8 mouse cellular contexts compared by ENCODE assay signal in genomic region chr4:63215993-63216531, GRCm38 (mm10). TPM values are rescaled to one million over a fixed set of nuclear protein-coding genes. Genes with fewer than 3 reads are reported as not detected.
DNase-seq lines count a peak whose midpoint lies in the region; ATAC-seq and TF ChIP-seq lines count a peak whose summit lies in the region.

No protein-coding gene starts in this region.

- H3K4me1 ChIP-seq in embryonic facial prominence, embryonic 10.5 days = peaks cover 44% of the 10 kb centered on the region
- H3K4me1 ChIP-seq in heart, postnatal 0 days (ENCODE audit: control insufficient read depth, insufficient read depth) = peaks cover 21% of the 10 kb centered on the region
- H3K4me1 ChIP-seq in midbrain, embryonic 10.5 days = peaks cover 37% of the 10 kb centered on the region
- peaks cover 10% of the 10 kb centered on the region for H3K4me1 ChIP-seq in stomach, postnatal 0 days (replicated peaks; ENCODE audit: control insufficient read depth, insufficient read depth)

- H3K27ac ChIP-seq in embryonic facial prominence, embryonic 10.5 days (replicated peaks) = peak overlapping the region; percentile 90
- H3K27ac ChIP-seq in heart, postnatal 0 days (ENCODE audit: low read depth) = peak overlapping the region; percentile 52
- H3K27ac ChIP-seq in midbrain, embryonic 10.5 days (replicated peaks) = peak overlapping the region; percentile 87
- peak overlapping the region; percentile 76 for H3K27ac ChIP-seq in stomach, postnatal 0 days (replicated peaks)

- DNase-seq in ovary, postnatal 10 days (ENCODE audit: low spot score) = peak; percentile 47
- DNase-seq in ovary, adult 18-20 months (ENCODE audit: low spot score) = no peak
- peak; percentile 88 for DNase-seq in embryonic facial prominence, embryonic 10.5 days (ENCODE audit: low spot score)
- DNase-seq in heart, postnatal 0 days (ENCODE audit: low spot score) = peak; percentile 57
- peak; percentile 61 to 82 for DNase-seq in kidney, postnatal 25 days
- peak; percentile 89 for DNase-seq in midbrain, embryonic 10.5 days (ENCODE audit: low spot score)
- DNase-seq in stomach, postnatal 0 days (ENCODE audit: low spot score) = peak; percentile 67

- H3K36me3 ChIP-seq in embryonic facial prominence, embryonic 10.5 days (replicated peaks) = no peaks in the 10 kb centered on the region
- no peaks in the 10 kb centered on the region for H3K36me3 ChIP-seq in heart, postnatal 0 days (replicated peaks; ENCODE audit: control insufficient read depth, insufficient read depth, low read length)
- no peaks in the 10 kb centered on the region for H3K36me3 ChIP-seq in midbrain, embryonic 10.5 days
- H3K36me3 ChIP-seq in stomach, postnatal 0 days (ENCODE audit: control insufficient read depth, insufficient read depth, low read length) = no peaks in the 10 kb centered on the region

- H3K9ac ChIP-seq in heart, postnatal 0 days (replicated peaks; ENCODE audit: low read depth, low read length) = peak overlapping the region; percentile 77
- peak overlapping the region; percentile 77 for H3K9ac ChIP-seq in stomach, postnatal 0 days (ENCODE audit: low read length)

- WGBS in embryonic facial prominence, embryonic 10.5 days = 3% methylated on average over 24 of the region's 24 CpGs
- 3% methylated on average over 24 of the region's 24 CpGs for WGBS in heart, postnatal 0 days
- WGBS in midbrain, embryonic 10.5 days = 2% methylated on average over 24 of the region's 24 CpGs
- under 1% methylated on average over 24 of the region's 24 CpGs for WGBS in stomach, postnatal 0 days

- H3K4me2 ChIP-seq in heart, postnatal 0 days (ENCODE audit: low read depth, low read length) = peak overlapping the region; percentile 100
- H3K4me2 ChIP-seq in stomach, postnatal 0 days (replicated peaks; ENCODE audit: low read depth) = peak overlapping the region; percentile 99

- TF ChIP-seq EP300 in heart, postnatal 0 days (IDR thresholded peaks at IDR 0.05; ENCODE audit: low read depth) = no peak
- no peak for TF ChIP-seq EP300 in stomach, postnatal 0 days (optimal IDR thresholded peaks at IDR 0.05)

- H3K4me3 ChIP-seq in embryonic facial prominence, embryonic 10.5 days = peak overlapping the region; percentile 95
- peak overlapping the region; percentile 83 for H3K4me3 ChIP-seq in heart, postnatal 0 days (ENCODE audit: low read depth, low read length)
- H3K4me3 ChIP-seq in midbrain, embryonic 10.5 days = peak overlapping the region; percentile 91
- H3K4me3 ChIP-seq in stomach, postnatal 0 days (ENCODE audit: low read depth, low read length) = peak overlapping the region; percentile 75

- peak; percentile 66 for ATAC-seq in heart, postnatal 0 days (ENCODE audit: insufficient read depth, low read depth)
- peak; percentile 40 for ATAC-seq in stomach, postnatal 0 days (ENCODE audit: low FRiP score, low TSS enrichment)
- ATAC-seq in inflammation-experienced regulatory T-cells, adult 6 months = no peak

- TF ChIP-seq CTCF in heart, postnatal 0 days (IDR thresholded peaks at IDR 0.05; ENCODE audit: low read depth) = peak; percentile 61
- peak; percentile 74 for TF ChIP-seq CTCF in stomach, postnatal 0 days (IDR thresholded peaks at IDR 0.05; ENCODE audit: low read depth)

- H3K9me3 ChIP-seq in embryonic facial prominence, embryonic 10.5 days = no peaks in the 10 kb centered on the region
- no peaks in the 10 kb centered on the region for H3K9me3 ChIP-seq in heart, postnatal 0 days (replicated peaks; ENCODE audit: control insufficient read depth, low read length)
- H3K9me3 ChIP-seq in midbrain, embryonic 10.5 days (replicated peaks) = no peaks in the 10 kb centered on the region
- H3K9me3 ChIP-seq in stomach, postnatal 0 days (ENCODE audit: control insufficient read depth, low read length) = no peaks in the 10 kb centered on the region

- peaks cover 55% of the 10 kb centered on the region for H3K27me3 ChIP-seq in embryonic facial prominence, embryonic 10.5 days (replicated peaks; ENCODE audit: low read depth, poor library complexity, severe bottlenecking)
- peaks cover 37% of the 10 kb centered on the region for H3K27me3 ChIP-seq in heart, postnatal 0 days (ENCODE audit: control insufficient read depth, insufficient read depth, low read length)
- peaks cover 60% of the 10 kb centered on the region for H3K27me3 ChIP-seq in midbrain, embryonic 10.5 days (ENCODE audit: low read depth, poor library complexity, severe bottlenecking)
- no peaks in the 10 kb centered on the region for H3K27me3 ChIP-seq in stomach, postnatal 0 days (ENCODE audit: control insufficient read depth, insufficient read depth, low read length)

RNA-seq across cellular contexts. Expression of gene Col27a1, which starts 2.3 kb away (rescaled TPM):
- 4.3 and 5.3 TPM in 2 replicates for polyA plus RNA-seq in embryonic facial prominence, embryonic 10.5 days (2016; fragmentation: Nextera tagmentation; extraction: Ambion mirVana)
- 5.9 and 8.2 TPM in 2 replicates for total RNA-seq in heart, postnatal 0 days (2014; rRNA removed; ENCODE audit: low replicate concordance)
- polyA plus RNA-seq in heart, postnatal 0 days (2015; fragmentation: Nextera tagmentation; extraction: Ambion mirVana) = 0.92 and 1.2 TPM in 2 replicates
- polyA plus RNA-seq in midbrain, embryonic 10.5 days (2016; fragmentation: Nextera tagmentation; extraction: Ambion mirVana) = 2.9 and 3.3 TPM in 2 replicates
- 5.3 and 6.2 TPM in 2 replicates for polyA plus RNA-seq in stomach, postnatal 0 days (2015; fragmentation: Nextera tagmentation; extraction: Ambion mirVana)
- 1 to 10 TPM in 1 of 3 experiments, under 1 TPM in 2; 0.11 to 1.2 (median 0.65) TPM for polyA plus RNA-seq in inflammation-experienced regulatory T-cells, adult 6 months (2017; shearing (Covaris generic))

RNA-seq across cellular contexts. Expression of gene Kif12, which starts 44.1 kb away (rescaled TPM):
- not detected in 2 replicates for polyA plus RNA-seq in embryonic facial prominence, embryonic 10.5 days (2016; fragmentation: Nextera tagmentation; extraction: Ambion mirVana)
- total RNA-seq in heart, postnatal 0 days (2014; rRNA removed; ENCODE audit: low replicate concordance) = not detected in 2 replicates
- not detected in 2 replicates for polyA plus RNA-seq in heart, postnatal 0 days (2015; fragmentation: Nextera tagmentation; extraction: Ambion mirVana)
- not detected in 2 replicates for polyA plus RNA-seq in midbrain, embryonic 10.5 days (2016; fragmentation: Nextera tagmentation; extraction: Ambion mirVana)
- 4.0 and 4.7 TPM in 2 replicates for polyA plus RNA-seq in stomach, postnatal 0 days (2015; fragmentation: Nextera tagmentation; extraction: Ambion mirVana)
- polyA plus RNA-seq in inflammation-experienced regulatory T-cells, adult 6 months (2017; shearing (Covaris generic)) = not detected
